Mouse (Mus musculus) CH12.LX (cell line): Measurements from ENCODE around the gene Tsga13. TPM values are rescaled to one million over a fixed set of nuclear protein-coding genes. Genes with fewer than 3 reads are reported as not detected.
A peak's percentile ranks its signal among the peaks of the same experiment; 100 is the strongest.

ENCODE experiments used
- DNase-seq: peaks from one replicate; pipeline ENCODE4 v3.0.0-alpha.2; 2013; ENCODE audit errors: extremely low read depth
- H3K27ac ChIP-seq: 2 replicates; pipeline ENCODE4 v1.5.1; 2012; ENCODE audit warnings: low read depth, mild to moderate bottlenecking, control low read depth, moderate library complexity; ENCODE audit not compliant: insufficient read depth
- H3K27me3 ChIP-seq: replicated peaks from 2 replicates; pipeline ENCODE3; 2012; ENCODE audit warnings: inconsistent platforms
- H3K36me3 ChIP-seq, 2 experiments: replicated peaks in 1 of 2; 2 replicates each; pipeline versions ENCODE3 to v1.6.1; 2012; ENCODE audit warnings: inconsistent platforms in 1 of 2, low read length in 1 of 2, mild to moderate bottlenecking in 1 of 2, mixed read lengths in 1 of 2, moderate library complexity in 1 of 2; ENCODE audit not compliant: control insufficient read depth in 1 of 2, insufficient read depth in 1 of 2
- H3K4me1 ChIP-seq, 2 experiments: 2 replicates each; pipeline ENCODE4 v1.6.1; 2012; ENCODE audit warnings: inconsistent platforms in 1 of 2, moderate library complexity in 1 of 2; ENCODE audit not compliant: insufficient read depth in 2 of 2, control insufficient read depth in 1 of 2
- H3K4me2 ChIP-seq: 2 replicates; pipeline ENCODE4 v1.6.1; 2012; ENCODE audit warnings: low read depth, mild to moderate bottlenecking, control low read depth; ENCODE audit not compliant: poor library complexity, insufficient read depth, severe bottlenecking
- H3K4me3 ChIP-seq, 3 experiments: fragments of 150-350 bp in 1 of 3; sonication (generic) in 1 of 3; replicated peaks in 1 of 3; 2 replicates each; pipeline versions ENCODE3 to v1.5.1; 2011 to 2012; ENCODE audit warnings: low read depth in 2 of 3, low read length in 2 of 3, mild to moderate bottlenecking in 2 of 3, moderate library complexity in 2 of 3, control low read depth in 1 of 3, improper control_type of control experiment in 1 of 3, inconsistent platforms in 1 of 3, mixed read lengths in 1 of 3; ENCODE audit not compliant: poor library complexity in 1 of 3
- H3K79me2 ChIP-seq: replicated peaks from 2 replicates; pipeline ENCODE4 v1.6.1; 2012; ENCODE audit warnings: mild to moderate bottlenecking, moderate library complexity; ENCODE audit not compliant: control insufficient read depth, poor library complexity, insufficient read depth, severe bottlenecking; ENCODE audit errors: extremely low read depth
- H3K9ac ChIP-seq: 2 replicates; pipeline ENCODE4 v1.6.1; 2012; ENCODE audit warnings: low read depth, mild to moderate bottlenecking, control low read depth, moderate library complexity; ENCODE audit not compliant: insufficient read depth
- H3K9me3 ChIP-seq: replicated peaks from 2 replicates; pipeline ENCODE3; 2012; ENCODE audit warnings: low read length, inconsistent platforms, mixed read lengths
- BHLHE40 ChIP-seq: IDR thresholded peaks from 2 replicates; pipeline ENCODE4 v1.6.1; 2011; ENCODE audit warnings: mild to moderate bottlenecking, low read depth, low read length, improper control_type of control experiment
- CHD1 ChIP-seq: IDR thresholded peaks from 2 replicates; pipeline ENCODE4 v1.6.1; 2012; ENCODE audit warnings: low read depth, low read length, improper control_type of control experiment, inconsistent platforms
- CTCF ChIP-seq, 2 experiments: IDR thresholded peaks in 1 of 2; conservative IDR thresholded peaks in 1 of 2; 2 replicates each; pipeline ENCODE4 v1.5.1; 2011 to 2012; ENCODE audit warnings: low read depth in 2 of 2, low read length in 2 of 2, improper control_type of control experiment in 1 of 2, inconsistent platforms in 1 of 2, mild to moderate bottlenecking in 1 of 2, moderate library complexity in 1 of 2
- ELF1 ChIP-seq: IDR thresholded peaks from 2 replicates; pipeline ENCODE4 v1.6.1; 2014; ENCODE audit warnings: low read depth, mild to moderate bottlenecking, inconsistent platforms, low read length, improper control_type of control experiment
- EP300 ChIP-seq: IDR thresholded peaks from 2 replicates; pipeline ENCODE4 v1.6.1; 2011; ENCODE audit warnings: low read length, improper control_type of control experiment
- HCFC1 ChIP-seq: IDR thresholded peaks from 2 replicates; pipeline ENCODE4 v1.6.1; 2012; ENCODE audit warnings: low read depth, mild to moderate bottlenecking, inconsistent platforms, low read length, improper control_type of control experiment
- KAT2A ChIP-seq: IDR thresholded peaks from 2 replicates; pipeline ENCODE4 v1.6.1; 2012; ENCODE audit warnings: low read length, improper control_type of control experiment, inconsistent platforms; ENCODE audit not compliant: insufficient replicate concordance
- MAX ChIP-seq: IDR thresholded peaks from 2 replicates; pipeline ENCODE4 v1.6.1; 2011; ENCODE audit warnings: low read length, improper control_type of control experiment
- MAZ ChIP-seq: IDR thresholded peaks from 2 replicates; pipeline ENCODE4 v1.6.1; 2012; ENCODE audit warnings: low read depth, mild to moderate bottlenecking, inconsistent platforms, low read length, improper control_type of control experiment, moderate library complexity
- MEF2A ChIP-seq: IDR thresholded peaks from 2 replicates; pipeline ENCODE4 v1.6.1; 2014; ENCODE audit warnings: low read depth, mild to moderate bottlenecking, inconsistent platforms, low read length, improper control_type of control experiment, borderline replicate concordance
- MXI1 ChIP-seq: IDR thresholded peaks from 2 replicates; pipeline ENCODE4 v1.6.1; 2011; ENCODE audit warnings: mild to moderate bottlenecking, low read depth, low read length, improper control_type of control experiment
- MYC ChIP-seq: IDR thresholded peaks from 2 replicates; pipeline ENCODE4 v1.6.1; 2011; ENCODE audit warnings: low read depth, mild to moderate bottlenecking, improper control_type of control experiment, low read length
- POLR2AphosphoS2 ChIP-seq: IDR thresholded peaks from 2 replicates; pipeline ENCODE4 v1.6.1; 2011; ENCODE audit warnings: low read depth, low read length, improper control_type of control experiment
- RAD21 ChIP-seq: IDR thresholded peaks from 2 replicates; pipeline ENCODE4 v1.6.1; 2011; ENCODE audit warnings: low read depth, mild to moderate bottlenecking, low read length, improper control_type of control experiment, moderate library complexity
- RCOR1 ChIP-seq: conservative IDR thresholded peaks from 2 replicates; pipeline ENCODE4 v1.6.1; 2012; ENCODE audit warnings: low read depth, mild to moderate bottlenecking, inconsistent platforms, low read length, improper control_type of control experiment
- SMC3 ChIP-seq: IDR thresholded peaks from 2 replicates; pipeline ENCODE4 v1.6.1; 2011; ENCODE audit warnings: low read depth, low read length, improper control_type of control experiment
- TCF12 ChIP-seq: IDR thresholded peaks from 2 replicates; pipeline ENCODE4 v1.6.1; 2014; ENCODE audit warnings: low read depth, mild to moderate bottlenecking, inconsistent platforms, low read length, improper control_type of control experiment
- UBTF ChIP-seq: IDR thresholded peaks from 2 replicates; pipeline ENCODE4 v1.6.1; 2012; ENCODE audit warnings: low read depth, mild to moderate bottlenecking, inconsistent platforms, low read length, improper control_type of control experiment, moderate library complexity
- USF1 ChIP-seq: IDR thresholded peaks from 2 replicates; pipeline ENCODE4 v1.6.1; 2014; ENCODE audit warnings: low read depth, mild to moderate bottlenecking, inconsistent platforms, low read length, improper control_type of control experiment
- USF2 ChIP-seq: conservative IDR thresholded peaks from 2 replicates; pipeline ENCODE4 v1.6.1; 2011; ENCODE audit warnings: low read depth, low read length, improper control_type of control experiment
- ZKSCAN1 ChIP-seq: IDR thresholded peaks from 2 replicates; pipeline ENCODE4 v1.6.1; 2012; ENCODE audit warnings: low read depth, inconsistent platforms, low read length, improper control_type of control experiment, borderline replicate concordance
- ZNF384 ChIP-seq: IDR thresholded peaks from 2 replicates; pipeline ENCODE4 v1.6.1; 2012; ENCODE audit warnings: low read depth, low read length, improper control_type of control experiment, inconsistent platforms
- dilution Hi-C: fragments of 300-500 bp; cut with MboI; formaldehyde crosslinking; loops from 2 replicates; pipeline ENCODE4 v1.14.3; 2020; ENCODE audit warnings: low sequenced_read_pairs; ENCODE audit not compliant: extremely low pct_unique_long_range_greater_than_20kb, extremely low pct_ligation_motif_present
- in situ Hi-C: fragments of 300-500 bp; cut with MboI; formaldehyde crosslinking; loops from 3 replicates; pipeline ENCODE4 v1.14.3; 2019; ENCODE audit warnings: low sequenced_read_pairs, low pct_ligation_motif_present, low pct_unique_long_range_greater_than_20kb, mixed read lengths
- polyA plus RNA-seq: library from polyadenylated mRNA; unstranded; fragments of >175 nt; gene quantifications from 2 replicates; pipeline ENCODE4 v1.2.1, GENCODE M21; 2012; ENCODE audit warnings: low read depth; ENCODE audit not compliant: insufficient read length
- total RNA-seq, 2 experiments: library from RNA; depleted of rRNA; stranded (reverse); fragments of 300-350 nt in 1 of 2; fragments of >200 nt in 1 of 2; gene quantifications; 2 replicates each; pipeline ENCODE4 v1.2.3; 2012 to 2014

Tsga13 gene
- total and polyA plus RNA-seq, 3 experiments, result not detected

GRCm38 (mm10) chr6:30939264-30939663, 23.9 kb upstream of the Tsga13 start:
- Histone ChIP-seq H3K36me3 (no peaks in the 10 kb centered on the region), H3K4me2 (no peak overlapping the region), H3K9ac (no peak overlapping the region), H3K79me2 (no peaks in the 10 kb centered on the region), H3K27ac (no peak overlapping the region), H3K27me3 (no peaks in the 10 kb centered on the region), H3K4me3 (no peak overlapping the region), H3K4me1 (peaks cover 0 to 4% of the 10 kb centered on the region in 2 experiments; a peak in 1 of 4 replicates), H3K9me3 (no peaks in the 10 kb centered on the region)
- TF ChIP-seq HCFC1 (no peak), MAZ (no peak), USF2 (no peak), MEF2A (no peak), EP300 (no peak), TCF12 (no peak), KAT2A (no peak), USF1 (no peak), MXI1 (no peak), RAD21 (no peak), POLR2AphosphoS2 (no peak), CHD1 (no peak)
- in situ Hi-C loops, result no loop called here
- dilution Hi-C loops, result no loop called here
- DNase-seq, result no peak

- dilution Hi-C loops, result no loop called here
- in situ Hi-C loops, result no loop called here
Observed at GRCm38 (mm10) chr6:30922821-30923220, 7.4 kb upstream of the Tsga13 start.

DNA sequence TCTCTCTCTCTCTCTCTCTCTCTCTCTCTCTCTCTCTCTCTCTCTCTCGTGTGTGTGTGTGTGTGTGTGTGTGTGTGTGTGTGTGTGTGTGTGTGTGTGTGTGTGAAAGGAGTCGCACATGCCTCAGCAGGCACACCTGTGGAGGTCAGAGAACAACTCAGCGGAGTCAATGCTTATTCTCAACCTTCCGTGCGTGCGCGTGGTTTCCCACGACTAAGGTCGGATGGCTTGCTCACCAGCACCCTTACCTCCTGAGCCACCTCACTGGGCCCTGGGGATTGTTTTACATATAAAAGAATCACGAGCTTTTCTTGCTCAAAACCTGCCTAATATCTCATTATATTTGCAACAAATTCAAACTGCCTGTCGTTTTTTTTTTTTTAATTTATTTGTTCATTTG, 6.5 kb upstream of the Tsga13 start:
- in situ Hi-C loops, result no loop called here
- TF ChIP-seq ZNF384 (no peak), MAX (no peak), MYC (no peak), CHD1 (no peak), POLR2AphosphoS2 (no peak), TCF12 (no peak), BHLHE40 (no peak), RCOR1 (no peak), RAD21 (no peak), ZKSCAN1 (no peak), ELF1 (no peak)
- TF ChIP-seq, all 38 proteins: peak for 0
- Histone ChIP-seq H3K4me3 (no peak overlapping the region), H3K79me2 (no peaks in the 10 kb centered on the region), H3K9me3 (no peaks in the 10 kb centered on the region), H3K27me3 (peaks cover 22% of the 10 kb centered on the region), H3K4me2 (peak overlapping the region; percentile 35; the same call in 1 of the 2 replicates), H3K36me3 (no peaks in the 10 kb centered on the region), H3K27ac (no peak overlapping the region), H3K4me1 (peaks cover 0 to 5% of the 10 kb centered on the region in 2 experiments; a peak in 2 of 4 replicates), H3K9ac (no peak overlapping the region)
- dilution Hi-C loops, result no loop called here
- DNase-seq, result no peak

More at GRCm38 (mm10) chr6:30922821-30923220, 7.4 kb upstream of the Tsga13 start:
- Histone ChIP-seq H3K79me2 (no peaks in the 10 kb centered on the region), H3K9ac (no peak overlapping the region), H3K4me2 (no peak overlapping the region), H3K4me1 (peaks cover 0 to 5% of the 10 kb centered on the region in 2 experiments; a peak in 2 of 4 replicates), H3K36me3 (no peaks in the 10 kb centered on the region), H3K27ac (no peak overlapping the region), H3K27me3 (peaks cover 20% of the 10 kb centered on the region), H3K9me3 (no peaks in the 10 kb centered on the region), H3K4me3 (no peak overlapping the region)
- TF ChIP-seq SMC3 (peak; percentile 66), RAD21 (peak; percentile 72), UBTF (no peak), CTCF (conservative IDR thresholded peaks at IDR 0.05 in 1 of 2, IDR thresholded peaks at IDR 0.05 in 1 of 2; ENCODE audit: low read depth in 2 of 2, low read length in 2 of 2) (peak in 1 of 2 experiments; percentile 64; a peak in 2 of 4 replicates)
- no peak for DNase-seq
